ENCODE assay signal across 20 mouse cellular contexts in the genomic region with DNA sequence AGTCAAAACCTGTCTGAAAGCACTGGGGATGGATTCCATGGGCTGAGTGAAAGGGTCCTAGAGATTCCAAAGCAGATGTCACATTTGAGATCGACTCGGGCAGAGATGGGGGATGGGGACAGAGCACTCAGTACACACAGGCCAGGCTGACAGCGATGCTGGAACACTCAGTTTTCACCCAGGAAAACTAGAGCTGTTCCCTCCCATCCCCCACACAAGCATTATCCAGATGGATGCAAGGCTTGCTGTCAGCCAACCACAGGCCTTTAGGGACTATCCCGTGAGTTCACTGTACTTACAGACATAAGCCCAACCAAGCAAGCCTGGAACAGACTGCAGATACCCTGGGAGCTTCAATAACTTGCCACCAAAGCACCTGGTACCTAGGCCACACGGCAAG. TPM values are rescaled to one million over a fixed set of nuclear protein-coding genes. Genes with fewer than 3 reads are reported as not detected.
"Had no signal": no experiment of that assay in that cellular context is flagged by ENCODE, and none has a peak within 500 bp of the region (broad histone marks: within the 10 kb centered on the region; RNA-seq: fewer than 3 reads in every experiment).

No protein-coding gene starts in this region.

- H3K4me2 ChIP-seq: limb, embryonic 12.5 days; limb, embryonic 15.5 days; liver, embryonic 11.5 days; lung, embryonic 14.5 days; midbrain, embryonic 12.5 days; midbrain, embryonic 15.5 days; neural tube, embryonic 12.5 days; neural tube, embryonic 15.5 days had no signal

- H3K27ac ChIP-seq: kidney, postnatal 0 days; layer of hippocampus, adult 2 months; limb, embryonic 12.5 days; limb, embryonic 15.5 days; liver, embryonic 14.5 days; macrophage; midbrain, embryonic 12.5 days; midbrain, embryonic 15.5 days; neural tube, embryonic 12.5 days; neural tube, embryonic 15.5 days had no signal

- H3K4me3 ChIP-seq: layer of hippocampus, adult 2 months; limb, embryonic 12.5 days; limb, embryonic 15.5 days; midbrain, embryonic 12.5 days; midbrain, embryonic 15.5 days; neural tube, embryonic 12.5 days; neural tube, embryonic 15.5 days had no signal

- H3K9me3 ChIP-seq: limb, embryonic 12.5 days; limb, embryonic 15.5 days; midbrain, embryonic 12.5 days; midbrain, embryonic 15.5 days; neural tube, embryonic 12.5 days; neural tube, embryonic 15.5 days had no signal

- DNase-seq: kidney, adult 2 months; kidney, postnatal 25 days; layer of hippocampus, adult 9-11 months; liver, postnatal 0 days; lung, embryonic 14.5 days; thymus, postnatal 25 days had no signal

- H3K36me3 ChIP-seq: limb, embryonic 12.5 days; limb, embryonic 15.5 days; midbrain, embryonic 12.5 days; midbrain, embryonic 15.5 days; neural tube, embryonic 12.5 days; neural tube, embryonic 15.5 days had no signal

- H3K9ac ChIP-seq: limb, embryonic 12.5 days; limb, embryonic 15.5 days; liver, embryonic 14.5 days; liver, postnatal 0 days; lung, embryonic 14.5 days; midbrain, embryonic 12.5 days; midbrain, embryonic 15.5 days; neural tube, embryonic 12.5 days; neural tube, embryonic 15.5 days had no signal

- ATAC-seq: liver, postnatal 0 days; lung, postnatal 0 days; midbrain, embryonic 15.5 days had no signal

RNA-seq across cellular contexts. Expression of gene Entpd2, which starts 4.4 kb away (rescaled TPM):
- total RNA-seq: megakaryocyte, adult 5-6 weeks had no signal

RNA-seq across cellular contexts. Expression of gene Npdc1, which starts 7.9 kb away (rescaled TPM):
- total RNA-seq: megakaryocyte, adult 5-6 weeks had no signal

RNA-seq across cellular contexts. Expression of gene Fut7, which starts 31.8 kb away (rescaled TPM):
- polyA plus RNA-seq: kidney, embryonic 14.5 days; kidney, postnatal 0 days; limb, embryonic 12.5 days; liver, embryonic 11.5 days; lung, embryonic 14.5 days had no signal
